ENCODE assay signal across 13 mouse cellular contexts in genomic region chrX:60895416-60895815, GRCm38 (mm10). TPM values are rescaled to one million over a fixed set of nuclear protein-coding genes. Genes with fewer than 3 reads are reported as not detected.
DNase-seq lines count a peak whose midpoint lies in the region; ATAC-seq lines count a peak whose summit lies in the region.
"Had no signal": no experiment of that assay in that cellular context is flagged by ENCODE, and none has a peak within 500 bp of the region (broad histone marks: within the 10 kb centered on the region; RNA-seq: fewer than 3 reads in every experiment).

No protein-coding gene starts in this region.

- H3K4me1 ChIP-seq in heart, embryonic 16.5 days (ENCODE audit: control insufficient read depth, insufficient read depth, low read length): no peaks in the 10 kb centered on the region
- H3K4me1 ChIP-seq in forebrain, embryonic 16.5 days (replicated peaks; ENCODE audit: control insufficient read depth, insufficient read depth, low read length): peaks cover 25% of the 10 kb centered on the region
- peaks cover 13% of the 10 kb centered on the region; the same call in 1 of the 2 replicates for H3K4me1 ChIP-seq in midbrain, embryonic 12.5 days

- H3K9ac ChIP-seq in heart, embryonic 16.5 days (ENCODE audit: low read length): no peak overlapping the region
- H3K9ac ChIP-seq in forebrain, embryonic 16.5 days (replicated peaks; ENCODE audit: low read depth, low read length): no peak overlapping the region
- H3K9ac ChIP-seq in midbrain, embryonic 12.5 days (replicated peaks): no peak overlapping the region
- H3K9ac ChIP-seq: limb, embryonic 15.5 days had no signal

- no peak for DNase-seq in heart, adult 18-20 months
- no peak for DNase-seq in layer of hippocampus, adult 9-11 months
- DNase-seq in kidney, adult 8-10 months: no peak
- DNase-seq in thymus, postnatal 10 days (ENCODE audit: low spot score in 2 of 2): no peak
- DNase-seq: gastrocnemius, postnatal 10 days; kidney, postnatal 10 days; thymus, postnatal 14 days had no signal

- no peak overlapping the region for H3K4me3 ChIP-seq in heart, embryonic 16.5 days (ENCODE audit: low read length)
- peak overlapping the region; percentile 59; the same call in 1 of the 2 replicates for H3K4me3 ChIP-seq in forebrain, embryonic 16.5 days (replicated peaks; ENCODE audit: low read length)
- H3K4me3 ChIP-seq in midbrain, embryonic 12.5 days: peak overlapping the region; percentile 65
- H3K4me3 ChIP-seq: erythroblast, embryonic 14.5 days; limb, embryonic 15.5 days had no signal

- no peaks in the 10 kb centered on the region for H3K36me3 ChIP-seq in heart, embryonic 16.5 days (ENCODE audit: control insufficient read depth, insufficient read depth)
- no peaks in the 10 kb centered on the region for H3K36me3 ChIP-seq in forebrain, embryonic 16.5 days (ENCODE audit: control insufficient read depth, insufficient read depth)
- H3K36me3 ChIP-seq in midbrain, embryonic 12.5 days: no peaks in the 10 kb centered on the region
- H3K36me3 ChIP-seq: limb, embryonic 15.5 days had no signal

- no peak for ATAC-seq in heart, embryonic 16.5 days (replicated peaks; ENCODE audit: extremely low read depth, insufficient read depth, low FRiP score)
- no peak for ATAC-seq in forebrain, embryonic 16.5 days
- no peak for ATAC-seq in midbrain, embryonic 12.5 days (ENCODE audit: low FRiP score, low read depth)

- 10% methylated on average over 8 of the region's 11 CpGs for WGBS in heart, embryonic 16.5 days
- WGBS in forebrain, embryonic 16.5 days: 17% methylated on average over 11 of the region's 11 CpGs
- 17% methylated on average over 11 of the region's 11 CpGs for WGBS in midbrain, embryonic 12.5 days

- no peak overlapping the region for H3K27ac ChIP-seq in heart, embryonic 16.5 days (ENCODE audit: low read length)
- no peak overlapping the region for H3K27ac ChIP-seq in forebrain, embryonic 16.5 days (ENCODE audit: low read length)
- 0 out of 2 replicates have a peak overlapping the region, but pooled peaks have one; percentile 91 for H3K27ac ChIP-seq in midbrain, embryonic 12.5 days (replicated peaks)
- H3K27ac ChIP-seq: limb, embryonic 15.5 days had no signal

- peaks cover 53% of the 10 kb centered on the region for H3K27me3 ChIP-seq in heart, embryonic 16.5 days (ENCODE audit: control insufficient read depth, insufficient read depth, low read length)
- H3K27me3 ChIP-seq in forebrain, embryonic 16.5 days (replicated peaks; ENCODE audit: control insufficient read depth, insufficient read depth, low read length): no peaks in the 10 kb centered on the region; the same call in 1 of the 2 replicates
- peaks cover 8% of the 10 kb centered on the region; the same call in 1 of the 2 replicates for H3K27me3 ChIP-seq in midbrain, embryonic 12.5 days

- H3K4me2 ChIP-seq in heart, embryonic 16.5 days (ENCODE audit: low read depth, low read length): peak overlapping the region; percentile 74; the same call in 1 of the 2 replicates
- peak overlapping the region; percentile 34 for H3K4me2 ChIP-seq in forebrain, embryonic 16.5 days (ENCODE audit: low read length)
- peak overlapping the region; percentile 60 for H3K4me2 ChIP-seq in midbrain, embryonic 12.5 days (replicated peaks)
- H3K4me2 ChIP-seq: limb, embryonic 15.5 days had no signal

- H3K9me3 ChIP-seq in heart, embryonic 16.5 days (replicated peaks; ENCODE audit: control insufficient read depth, low read length): no peaks in the 10 kb centered on the region
- H3K9me3 ChIP-seq in forebrain, embryonic 16.5 days (ENCODE audit: control insufficient read depth, low read length): no peaks in the 10 kb centered on the region
- no peaks in the 10 kb centered on the region for H3K9me3 ChIP-seq in midbrain, embryonic 12.5 days
- H3K9me3 ChIP-seq: limb, embryonic 15.5 days had no signal

RNA-seq across cellular contexts. Expression of gene Sox3, which starts 2.2 kb away (rescaled TPM):
- 0.07 TPM in 1 of 2 replicates, not detected in the other for polyA plus RNA-seq in heart, embryonic 16.5 days (2015; fragmentation: Nextera tagmentation; extraction: Ambion mirVana)
- total RNA-seq in heart, adult 18-20 months (2021): not detected
- polyA plus RNA-seq in forebrain, embryonic 16.5 days (2015; fragmentation: Nextera tagmentation; extraction: Ambion mirVana): 1.9 and 2.4 TPM in 2 replicates
- 6.1 and 6.5 TPM in 2 replicates for polyA plus RNA-seq in midbrain, embryonic 12.5 days (2016; fragmentation: Nextera tagmentation; extraction: Ambion mirVana)
- polyA plus RNA-seq: erythroblast, embryonic 14.5 days; limb, embryonic 15.5 days; lung, embryonic 16.5 days had no signal
